Mouse (Mus musculus): Measurements from ENCODE around the gene Ier5l.

Gene Ier5l

GRCm38 (mm10) chr2:30470143-30470946 is 3.7 kb downstream of the Ier5l start:
- peak; percentile 87 for DNase-seq (ENCODE audit: low read depth, low spot score)

DNA sequence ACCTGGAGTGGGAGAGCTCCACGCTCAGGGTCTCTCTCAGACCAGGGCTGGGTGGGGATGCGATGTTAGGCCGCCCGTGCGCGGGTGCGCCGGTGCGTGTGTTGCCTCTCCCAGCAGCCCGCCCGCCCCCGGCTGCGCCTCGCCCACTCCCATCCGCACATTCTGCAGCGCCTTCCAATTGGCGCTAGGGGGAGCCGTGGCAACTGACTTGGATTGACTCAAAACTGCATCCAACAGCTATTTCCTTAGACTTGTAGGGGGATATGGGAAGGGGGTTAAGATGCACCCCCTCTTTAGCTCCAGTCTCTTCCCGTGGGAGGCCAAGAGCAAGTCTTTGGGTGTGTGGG is 4.2 kb downstream of the Ier5l start:
- DNase-seq (ENCODE audit: low read depth, low spot score) = peak; percentile 92

- no peak for DNase-seq (ENCODE audit: low read depth, low spot score)
Observed at GRCm38 (mm10) chr2:30469009-30469408, 5.0 kb downstream of the Ier5l start.

GRCm38 (mm10) chr2:30466787-30467186 is 7.2 kb downstream of the Ier5l start:
- no peak for DNase-seq (ENCODE audit: low read depth, low spot score)

DNA sequence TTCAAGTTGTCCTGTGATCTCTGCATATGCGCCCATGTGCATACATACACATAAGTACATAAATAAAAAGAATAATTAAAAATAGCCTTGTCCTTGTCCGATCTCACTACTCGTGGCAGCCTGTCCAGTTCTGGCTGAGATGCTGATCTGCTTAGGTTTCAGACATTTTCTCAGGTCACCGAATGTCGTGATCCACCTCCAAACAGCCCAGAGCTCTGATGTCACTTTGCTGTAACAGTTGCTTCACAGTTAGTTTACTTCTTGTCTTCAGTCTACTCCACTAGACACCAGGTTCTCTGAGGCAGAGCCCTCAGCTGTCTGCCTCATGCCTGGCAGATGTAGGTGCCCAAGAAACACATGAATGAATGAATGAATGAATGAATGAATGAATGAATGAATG is 9.6 kb downstream of the Ier5l start:
- no peak for DNase-seq (ENCODE audit: low read depth, low spot score)

DNA sequence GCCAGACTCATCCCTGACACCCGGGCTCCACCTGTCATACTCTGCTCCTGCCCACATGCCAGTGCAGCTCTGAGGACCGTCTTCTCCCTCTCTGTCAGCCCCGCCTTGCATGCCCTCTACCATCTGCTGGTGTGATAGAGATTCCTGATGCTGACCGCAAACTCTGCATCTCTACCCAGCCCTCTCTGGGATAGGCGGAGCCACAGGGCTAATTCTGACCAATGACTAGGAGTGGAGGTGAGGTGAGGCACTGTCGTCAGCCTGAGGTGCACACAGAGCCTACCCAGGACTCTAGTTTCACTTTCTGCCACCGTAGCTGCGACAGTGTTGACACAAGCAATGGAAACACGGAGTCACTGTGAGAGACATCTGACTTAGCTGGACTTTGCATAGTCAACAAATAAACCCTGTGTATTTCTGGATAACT is 10.1 kb downstream of the Ier5l start:
- DNase-seq (ENCODE audit: low read depth, low spot score) = peak; percentile 97

DNA sequence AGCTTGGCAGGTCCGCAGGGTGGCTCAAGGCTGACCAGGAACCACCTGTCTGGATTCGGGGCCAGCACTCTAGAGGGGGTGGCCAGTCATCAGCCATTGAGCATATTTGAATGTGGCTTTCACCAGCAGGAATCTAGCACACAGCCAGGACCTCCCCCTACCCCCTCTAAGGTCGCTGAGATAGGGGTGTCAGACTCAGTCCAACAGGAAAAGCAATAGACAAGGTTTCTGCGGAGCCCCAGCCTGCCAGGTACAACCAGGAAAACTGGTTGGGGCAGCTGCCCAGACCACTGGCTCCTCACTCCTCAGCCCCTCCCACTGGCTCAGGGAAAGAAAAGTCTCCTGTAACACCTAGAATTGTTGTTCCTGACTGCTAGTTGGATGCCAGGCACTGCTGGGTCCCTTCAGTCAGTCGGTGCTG is 10.7 kb downstream of the Ier5l start:
- DNase-seq (ENCODE audit: low read depth, low spot score) = no peak

- DNase-seq (ENCODE audit: low read depth, low spot score) = no peak
Observed at GRCm38 (mm10) chr2:30459241-30459640, 14.8 kb downstream of the Ier5l start.

DNA sequence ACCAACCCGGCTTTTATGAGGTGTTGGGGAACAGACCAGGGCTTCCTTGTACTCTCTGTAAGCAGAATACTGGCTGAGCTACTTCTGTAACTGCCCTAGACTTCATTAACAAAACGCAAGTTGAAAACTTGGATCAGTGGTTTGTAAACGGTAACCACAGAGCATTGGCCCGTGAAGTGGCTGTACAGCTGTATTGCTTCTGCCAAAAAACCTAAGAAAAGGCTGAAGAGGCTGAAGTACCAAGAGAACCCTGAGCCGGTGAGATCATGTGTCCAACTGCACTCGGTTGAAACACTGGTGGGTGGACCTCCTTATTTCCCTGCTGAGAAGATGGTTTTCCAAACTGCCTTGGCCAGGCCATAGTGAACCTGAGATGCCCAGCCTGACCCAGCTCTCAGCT is 15.7 kb downstream of the Ier5l start:
- DNase-seq (ENCODE audit: low read depth, low spot score) = no peak

- DNase-seq (ENCODE audit: low read depth, low spot score) = no peak
Observed at GRCm38 (mm10) chr2:30456104-30456980, 17.7 kb downstream of the Ier5l start.

GRCm38 (mm10) chr2:30454587-30454986 is 19.4 kb downstream of the Ier5l start:
- no peak for DNase-seq (ENCODE audit: low read depth, low spot score)

GRCm38 (mm10) chr2:30453570-30453969 is 20.4 kb downstream of the Ier5l start:
- no peak for DNase-seq (ENCODE audit: low read depth, low spot score)

- DNase-seq (ENCODE audit: low read depth, low spot score) = no peak
Observed at GRCm38 (mm10) chr2:30451525-30451924, 22.5 kb downstream of the Ier5l start.

- no peak for DNase-seq (ENCODE audit: low read depth, low spot score)
Observed at GRCm38 (mm10) chr2:30450530-30450929, 23.5 kb downstream of the Ier5l start.

DNA sequence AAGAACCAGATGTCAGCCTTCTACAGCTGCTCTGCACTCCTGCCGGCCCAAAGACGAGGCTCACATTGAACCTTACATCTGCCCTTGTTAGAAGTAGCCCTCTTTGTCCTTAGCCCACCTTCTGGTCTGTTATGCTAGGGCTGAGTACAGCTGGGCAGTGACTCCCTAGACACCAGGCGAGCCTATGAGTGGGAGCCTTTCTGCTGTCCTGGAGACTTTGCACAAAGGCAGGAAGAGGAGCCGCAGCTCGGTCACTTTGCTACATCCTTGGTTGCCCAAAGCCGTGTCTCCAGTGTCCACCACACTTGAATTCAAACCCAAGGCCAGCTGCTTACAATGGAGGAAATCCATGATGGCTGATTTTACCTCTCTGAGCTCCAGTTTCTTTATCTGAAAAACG is 25.6 kb downstream of the Ier5l start:
- DNase-seq (ENCODE audit: low read depth, low spot score) = no peak

DNA sequence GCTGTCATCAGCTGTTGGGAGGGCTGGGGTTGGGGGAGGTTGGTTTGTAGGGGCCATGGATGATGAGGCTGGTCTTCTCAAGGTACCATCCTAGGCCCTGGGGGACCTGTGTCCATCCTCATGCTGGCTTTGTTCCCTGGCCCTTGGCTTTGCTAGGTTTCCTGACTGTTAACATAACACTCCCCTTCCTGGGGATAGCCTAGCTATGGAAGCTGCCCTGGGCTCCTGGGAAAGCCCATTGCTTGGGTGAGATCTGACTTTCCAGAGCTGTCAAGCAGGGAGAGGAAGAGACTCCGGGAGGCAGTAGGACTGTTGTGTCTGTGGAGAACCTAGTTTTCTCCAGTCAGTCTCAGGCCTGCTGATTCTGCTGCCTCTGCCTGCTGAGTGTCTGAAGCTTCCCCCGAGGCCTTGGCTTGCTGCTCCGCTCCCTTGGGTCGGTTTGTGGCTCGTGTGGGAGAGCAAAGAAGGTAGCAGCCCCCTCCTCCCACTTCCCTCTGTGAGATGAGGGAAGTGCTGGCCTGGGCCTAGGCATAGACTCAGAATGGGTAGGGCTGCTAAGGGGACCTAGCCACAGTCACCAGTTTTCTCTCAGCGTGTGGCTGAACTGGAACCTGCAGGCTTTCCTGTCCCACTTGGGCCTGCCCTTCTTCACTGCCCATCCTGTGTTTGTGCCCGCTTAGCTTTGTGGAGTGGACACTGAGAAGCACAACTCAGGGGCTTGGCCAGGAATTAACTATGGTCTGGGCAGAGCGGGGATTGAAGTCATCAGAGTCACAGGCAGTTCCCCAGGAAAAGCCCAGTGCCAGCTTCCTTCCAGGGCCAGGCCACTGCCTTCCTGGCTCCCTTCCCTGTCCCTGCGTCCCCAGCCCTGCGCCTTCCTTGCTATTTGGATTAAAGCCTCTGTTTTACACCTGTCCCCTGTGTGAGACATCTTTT is 26.9 kb downstream of the Ier5l start:
- DNase-seq (ENCODE audit: low read depth, low spot score) = peak; percentile 65

DNA sequence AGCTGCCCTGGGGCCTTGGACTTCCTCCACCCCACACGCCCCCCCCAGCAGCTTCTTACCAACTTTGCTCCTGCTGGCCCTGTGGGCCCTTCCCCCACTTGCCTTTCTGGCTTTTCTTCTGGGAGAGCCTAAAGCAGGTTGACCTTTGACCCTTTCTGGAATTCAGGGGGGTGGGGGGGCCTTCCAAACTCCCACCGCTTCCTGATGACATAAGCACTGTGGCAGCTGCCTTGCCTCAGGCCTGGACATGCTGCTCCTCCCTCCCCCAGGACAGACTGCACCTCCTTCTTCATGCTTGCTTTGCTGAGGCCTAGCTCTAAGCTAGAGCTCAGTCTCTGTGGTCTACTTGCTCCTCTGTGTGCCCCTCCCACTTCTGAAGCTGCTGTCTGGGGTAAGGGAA is 28.7 kb downstream of the Ier5l start:
- DNase-seq (ENCODE audit: low read depth, low spot score) = no peak

- no peak for DNase-seq (ENCODE audit: low read depth, low spot score)
Observed at GRCm38 (mm10) chr2:30444450-30444849, 29.6 kb downstream of the Ier5l start.

- no peak for DNase-seq (ENCODE audit: low read depth, low spot score)
Observed at GRCm38 (mm10) chr2:30444006-30444405, 30.0 kb downstream of the Ier5l start.

DNA sequence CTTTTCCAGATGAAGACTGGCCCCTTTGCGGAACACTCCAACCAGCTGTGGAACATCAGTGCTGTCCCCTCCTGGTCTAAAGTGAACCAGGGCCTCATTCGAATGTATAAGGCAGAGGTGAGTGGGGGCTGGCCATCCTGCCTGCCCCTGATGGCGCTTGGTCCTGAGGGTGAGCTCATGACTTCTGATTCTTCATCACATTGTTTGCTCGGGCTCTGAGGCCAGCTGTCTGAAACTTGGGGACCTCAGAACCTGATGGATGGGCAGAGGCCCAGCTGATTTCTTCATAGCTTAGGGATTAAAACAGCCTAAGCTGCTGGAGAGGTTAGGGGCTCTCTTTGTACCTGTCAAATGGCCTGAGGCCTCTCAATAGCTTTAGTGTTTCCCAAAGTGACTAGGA is 30.7 kb downstream of the Ier5l start:
- DNase-seq (ENCODE audit: low read depth, low spot score) = no peak

GRCm38 (mm10) chr2:30442498-30442890 is 31.5 kb downstream of the Ier5l start:
- no peak for DNase-seq (ENCODE audit: low read depth, low spot score)
